Mouse (Mus musculus): ENCODE data around the gene Tmem200a.

Tmem200a gene

DNA sequence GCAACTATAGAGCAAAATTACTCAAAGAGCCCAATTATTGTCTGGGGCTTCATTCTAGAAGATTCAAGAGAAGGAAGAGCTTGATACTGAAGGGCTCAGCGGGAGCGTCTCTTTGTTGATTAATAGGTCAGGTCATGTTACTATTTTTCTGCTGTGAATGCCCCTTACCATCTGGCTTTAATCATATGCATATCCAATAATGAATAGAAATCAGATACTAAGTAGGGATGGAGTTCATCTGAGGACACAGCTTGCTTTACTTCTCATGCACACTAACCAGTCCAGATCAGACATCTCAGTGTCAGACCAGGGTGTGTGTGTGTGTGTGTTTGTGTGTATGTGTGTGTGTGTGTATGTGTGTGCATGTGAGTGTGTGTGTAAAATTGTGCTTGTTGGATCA, 201.1 kb downstream of the Tmem200a start:
- DNase-seq = no peak

DNA sequence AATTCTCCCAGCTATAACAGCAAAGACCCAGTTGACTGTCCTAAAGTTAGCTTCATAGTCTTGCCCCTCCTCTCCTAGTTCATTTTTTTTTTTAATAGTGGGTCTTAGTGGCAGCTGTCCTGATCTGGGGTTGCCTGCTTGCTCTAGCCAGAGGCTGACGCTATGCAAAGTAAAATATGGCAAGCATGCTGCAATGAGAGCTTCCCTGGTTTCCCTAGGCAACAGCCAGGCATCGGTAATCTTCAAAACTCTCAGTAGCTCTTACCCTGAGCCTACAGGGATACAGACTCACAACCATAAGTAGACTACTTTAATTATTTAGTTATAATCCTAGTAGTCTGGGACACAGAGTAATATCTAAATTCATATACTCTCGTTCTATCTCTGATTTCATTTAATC, 202.0 kb downstream of the Tmem200a start:
- no peak for DNase-seq

DNA sequence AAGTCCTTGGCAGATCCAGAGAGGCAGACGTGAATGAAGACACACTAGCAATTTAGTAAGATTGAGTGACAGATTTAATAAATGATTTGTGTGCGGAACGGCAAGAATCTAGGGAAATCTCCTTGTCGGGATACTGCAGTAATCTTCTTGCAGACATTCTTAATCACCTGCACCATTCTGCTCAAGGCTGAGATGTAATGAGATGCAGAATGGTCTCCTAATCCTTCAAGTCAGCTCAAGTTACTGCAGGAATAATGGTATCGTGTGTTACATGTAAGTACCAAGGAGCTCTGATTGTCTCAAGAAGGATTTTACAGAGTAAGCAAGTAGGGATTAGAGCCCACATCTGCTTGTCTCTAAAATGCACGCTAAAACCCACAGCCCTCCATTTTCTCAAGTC, 210.1 kb downstream of the Tmem200a start:
- no peak for DNase-seq

Data from lung, postnatal 14 days (tissue).